Mouse (Mus musculus) limb, embryonic 13.5 days (tissue): ENCODE measurements around the gene Ddias. TPM values are rescaled to one million over a fixed set of nuclear protein-coding genes. Genes with fewer than 3 reads are reported as not detected.
"Not testable (repeated sequence)": the region's sequence is repeated elsewhere in the genome, so short reads cannot be mapped to it uniquely, and the experiment has no call there.

ENCODE experiments used
- ATAC-seq: fragments of 200-750 bp; cut with Nextera tagmentation; 2 replicates; pipeline ENCODE4 v1.8.0; 2017; ENCODE audit warnings: low read depth, moderate number of reproducible peaks, moderate TSS enrichment; ENCODE audit not compliant: low FRiP score
- H3K27ac ChIP-seq: fragments of 300-500 bp; sonication (generic); 2 replicates; pipeline ENCODE4 v1.5.1; 2015; ENCODE audit warnings: inconsistent platforms, mild to moderate bottlenecking, moderate library complexity
- H3K27me3 ChIP-seq: fragments of 300-500 bp; sonication (generic); 2 replicates; pipeline ENCODE4 v1.6.1; 2015; ENCODE audit warnings: mild to moderate bottlenecking, inconsistent platforms
- H3K36me3 ChIP-seq: fragments of 300-500 bp; sonication (generic); 2 replicates; pipeline ENCODE4 v1.6.1; 2015; ENCODE audit warnings: inconsistent platforms, mild to moderate bottlenecking, moderate library complexity
- H3K4me1 ChIP-seq: fragments of 300-500 bp; sonication (generic); 2 replicates; pipeline ENCODE4 v1.6.1; 2015; ENCODE audit warnings: inconsistent platforms
- H3K4me2 ChIP-seq: fragments of 300-500 bp; sonication (generic); replicated peaks from 2 replicates; pipeline ENCODE4 v1.6.1; 2015; ENCODE audit warnings: inconsistent platforms, mild to moderate bottlenecking, moderate library complexity
- H3K4me3 ChIP-seq: fragments of 300-500 bp; sonication (generic); 2 replicates; pipeline ENCODE4 v1.5.1; 2015; ENCODE audit warnings: moderate library complexity, mild to moderate bottlenecking, inconsistent platforms
- H3K9ac ChIP-seq: fragments of 300-500 bp; sonication (generic); 2 replicates; pipeline ENCODE4 v1.6.1; 2015; ENCODE audit warnings: mild to moderate bottlenecking, inconsistent platforms
- H3K9me3 ChIP-seq: fragments of 300-500 bp; sonication (generic); 2 replicates; pipeline ENCODE4 v1.6.1; 2016; ENCODE audit warnings: inconsistent platforms
- WGBS: fragments of 180-500 bp; shearing (Covaris S2); methylation state at CpG from one replicate; pipeline ENCODE4 v1.1.7; 2015; 5-methylcytosine and 5-hydroxymethylcytosine counted together
- polyA plus RNA-seq: library from polyadenylated mRNA; unstranded; fragments of >200 nt; fragmentation: Nextera tagmentation; extraction: Ambion mirVana; gene quantifications from 2 replicates; pipeline ENCODE4 v1.2.1, GENCODE M21; 2015

Gene Ddias
- 13.0 and 14.0 TPM in 2 replicates for polyA plus RNA-seq

- Histone ChIP-seq H3K36me3 (no peaks in the 10 kb centered on the region), H3K27me3 (no peaks in the 10 kb centered on the region), H3K4me1 (peaks cover 18% of the 10 kb centered on the region), H3K27ac (peak within 1 kb of the TSS; percentile 96), H3K4me2 (peak within 1 kb of the TSS; percentile 77), H3K9ac (peak within 1 kb of the TSS; percentile 81), H3K4me3 (peak within 1 kb of the TSS; percentile 67), H3K9me3 (no peaks in the 10 kb centered on the region)
- ATAC-seq, result peak; percentile 85
- WGBS, result under 1% methylated on average over 53 of the region's 53 CpGs
Measured at GRCm38 (mm10) chr7:92874116-92874675, at the start of gene Ddias, which contains the start of gene Prcp. TSS of gene Ddias (minus strand) at chr7:92874247. TSS of gene Prcp (plus strand) at chr7:92874470.

- no peak overlapping the region for H3K9ac ChIP-seq
- H3K36me3 ChIP-seq, result no peaks in the 10 kb centered on the region
- H3K9me3 ChIP-seq, result no peaks in the 10 kb centered on the region
- no peak overlapping the region for H3K27ac ChIP-seq
- WGBS, result 60% methylated on average over 2 of the region's 2 CpGs
- no peak overlapping the region for H3K4me2 ChIP-seq
- H3K27me3 ChIP-seq, result no peaks in the 10 kb centered on the region
- no peak overlapping the region for H3K4me3 ChIP-seq
- no peak for ATAC-seq
- H3K4me1 ChIP-seq, result no peaks in the 10 kb centered on the region
Measured at GRCm38 (mm10) chr7:92920857-92921172, 46.8 kb upstream of the Ddias start.

GRCm38 (mm10) chr7:92920172-92920856 lies 46.3 kb upstream of the Ddias start:
- Histone ChIP-seq H3K27me3 (no peaks in the 10 kb centered on the region), H3K9ac (no peak overlapping the region), H3K9me3 (no peaks in the 10 kb centered on the region), H3K4me3 (no peak overlapping the region), H3K36me3 (no peaks in the 10 kb centered on the region), H3K4me2 (no peak overlapping the region), H3K4me1 (no peaks in the 10 kb centered on the region), H3K27ac (no peak overlapping the region)
- WGBS, result 72% methylated on average over 6 of the region's 6 CpGs
- ATAC-seq, result no peak

- not testable (repeated sequence) for H3K9me3 ChIP-seq, H3K36me3 ChIP-seq, H3K4me3 ChIP-seq, ATAC-seq, H3K4me2 ChIP-seq, H3K9ac ChIP-seq, H3K4me1 ChIP-seq, H3K27me3 ChIP-seq, H3K27ac ChIP-seq
- WGBS, result 16% methylated on average over 7 of the region's 7 CpGs
Measured at GRCm38 (mm10) chr7:92904285-92904684, 30.2 kb upstream of the Ddias start.

GRCm38 (mm10) chr7:92903360-92904038 lies 29.5 kb upstream of the Ddias start:
- Histone ChIP-seq H3K9me3 (no peaks in the 10 kb centered on the region), H3K4me3 (no peak overlapping the region), H3K4me1 (peaks cover 7% of the 10 kb centered on the region; the same call in 1 of the 2 replicates), H3K9ac (no peak overlapping the region), H3K36me3 (no peaks in the 10 kb centered on the region), H3K27me3 (no peaks in the 10 kb centered on the region), H3K4me2 (no peak overlapping the region), H3K27ac (no peak overlapping the region)
- ATAC-seq, result peak; percentile 86
- WGBS, result 39% methylated on average over 7 of the region's 7 CpGs

GRCm38 (mm10) chr7:92897021-92897420 lies 23.0 kb upstream of the Ddias start:
- Histone ChIP-seq H3K9me3 (no peaks in the 10 kb centered on the region), H3K4me2 (no peak overlapping the region), H3K9ac (no peak overlapping the region), H3K4me3 (no peak overlapping the region), H3K4me1 (no peaks in the 10 kb centered on the region), H3K36me3 (peaks cover 3% of the 10 kb centered on the region; the same call in 1 of the 2 replicates), H3K27me3 (no peaks in the 10 kb centered on the region), H3K27ac (no peak overlapping the region)
- no peak for ATAC-seq
- 55% methylated on average over 2 of the region's 2 CpGs for WGBS

GRCm38 (mm10) chr7:92896036-92896435 lies 22.0 kb upstream of the Ddias start:
- Histone ChIP-seq H3K4me1 (no peaks in the 10 kb centered on the region), H3K27ac (no peak overlapping the region), H3K27me3 (no peaks in the 10 kb centered on the region), H3K4me2 (no peak overlapping the region), H3K36me3 (peaks cover 3% of the 10 kb centered on the region; the same call in 1 of the 2 replicates), H3K4me3 (no peak overlapping the region), H3K9me3 (no peaks in the 10 kb centered on the region), H3K9ac (no peak overlapping the region)
- 75% methylated on average over 5 of the region's 5 CpGs for WGBS
- no peak for ATAC-seq

- no peak overlapping the region for H3K4me2 ChIP-seq
- no peaks in the 10 kb centered on the region for H3K27me3 ChIP-seq
- no peaks in the 10 kb centered on the region; the same call in 1 of the 2 replicates for H3K9me3 ChIP-seq
- no peak overlapping the region for H3K9ac ChIP-seq
- no peak overlapping the region for H3K27ac ChIP-seq
- H3K4me3 ChIP-seq, result no peak overlapping the region
- H3K4me1 ChIP-seq, result peaks cover 9% of the 10 kb centered on the region; the same call in 1 of the 2 replicates
- 48% methylated on average over 3 of the region's 3 CpGs for WGBS
- H3K36me3 ChIP-seq, result peaks cover 3% of the 10 kb centered on the region; the same call in 1 of the 2 replicates
- no peak for ATAC-seq
Measured at GRCm38 (mm10) chr7:92893478-92893877, 19.4 kb upstream of the Ddias start.

GRCm38 (mm10) chr7:92890618-92891230 lies 16.7 kb upstream of the Ddias start:
- Histone ChIP-seq H3K4me3 (no peak overlapping the region), H3K4me2 (no peak overlapping the region), H3K4me1 (peaks cover 9% of the 10 kb centered on the region; the same call in 1 of the 2 replicates), H3K9me3 (no peaks in the 10 kb centered on the region; the same call in 1 of the 2 replicates), H3K9ac (no peak overlapping the region), H3K27ac (no peak overlapping the region), H3K27me3 (no peaks in the 10 kb centered on the region), H3K36me3 (peaks cover 3% of the 10 kb centered on the region; the same call in 1 of the 2 replicates)
- 9% methylated on average over 4 of the region's 4 CpGs for WGBS
- no peak for ATAC-seq

- no peaks in the 10 kb centered on the region for H3K27me3 ChIP-seq
- H3K27ac ChIP-seq, result no peak overlapping the region
- no peak overlapping the region for H3K9ac ChIP-seq
- H3K4me3 ChIP-seq, result no peak overlapping the region
- WGBS, result 7% methylated on average over 1 of the region's 1 CpGs
- no peak for ATAC-seq
- peaks cover 9% of the 10 kb centered on the region; the same call in 1 of the 2 replicates for H3K4me1 ChIP-seq
- peaks cover 3% of the 10 kb centered on the region; the same call in 1 of the 2 replicates for H3K36me3 ChIP-seq
- H3K9me3 ChIP-seq, result no peaks in the 10 kb centered on the region; the same call in 1 of the 2 replicates
- H3K4me2 ChIP-seq, result no peak overlapping the region
Measured at GRCm38 (mm10) chr7:92890211-92890610, 16.2 kb upstream of the Ddias start.

GRCm38 (mm10) chr7:92887230-92887629 lies 13.2 kb upstream of the Ddias start:
- Histone ChIP-seq H3K27me3 (no peaks in the 10 kb centered on the region), H3K4me2 (no peak overlapping the region), H3K36me3 (no peaks in the 10 kb centered on the region), H3K9me3 (no peaks in the 10 kb centered on the region; the same call in 1 of the 2 replicates), H3K4me3 (no peak overlapping the region), H3K4me1 (peaks cover 14% of the 10 kb centered on the region; the same call in 1 of the 2 replicates), H3K27ac (no peak overlapping the region), H3K9ac (no peak overlapping the region)
- WGBS, result 90% methylated on average over 5 of the region's 5 CpGs
- ATAC-seq, result no peak

- H3K36me3 ChIP-seq, result no peaks in the 10 kb centered on the region
Measured at GRCm38 (mm10) chr7:92886801-92887200, 12.8 kb upstream of the Ddias start.

More at GRCm38 (mm10) chr7:92886801-92887200, 12.8 kb upstream of the Ddias start:
- 85% methylated on average over 7 of the region's 7 CpGs for WGBS
- Histone ChIP-seq H3K27me3 (no peaks in the 10 kb centered on the region), H3K4me3 (no peak overlapping the region), H3K4me2 (no peak overlapping the region), H3K27ac (no peak overlapping the region), H3K9me3 (no peaks in the 10 kb centered on the region; the same call in 1 of the 2 replicates), H3K4me1 (peaks cover 14% of the 10 kb centered on the region; the same call in 1 of the 2 replicates), H3K9ac (no peak overlapping the region)
- ATAC-seq, result no peak
